Mouse (Mus musculus) C2C12 (cell line): Measurements from ENCODE around the gene Zfyve27. TPM values are rescaled to one million over a fixed set of nuclear protein-coding genes. Genes with fewer than 3 reads are reported as not detected.

ENCODE experiments used
- H3K27me3 ChIP-seq: one replicate; pipeline ENCODE4 v1.6.1; 2011; ENCODE audit not compliant: control insufficient read depth, insufficient read depth, insufficient read length
- H3K36me3 ChIP-seq: one replicate; pipeline ENCODE4 v1.6.1; 2011; ENCODE audit not compliant: control insufficient read depth, insufficient read depth
- H3K4me3 ChIP-seq: one replicate; pipeline ENCODE4 v1.5.1; 2011; ENCODE audit warnings: mild to moderate bottlenecking, control low read depth; ENCODE audit not compliant: poor library complexity, insufficient read depth, severe bottlenecking
- H3K79me2 ChIP-seq: one replicate; pipeline ENCODE4 v1.6.1; 2011; ENCODE audit not compliant: control insufficient read depth, insufficient read depth
- H3K79me3 ChIP-seq: one replicate; pipeline ENCODE4 v1.6.1; 2011; ENCODE audit warnings: low read depth, control low read depth
- H3ac ChIP-seq: one replicate; pipeline ENCODE3; 2011; ENCODE audit warnings: low read depth; ENCODE audit not compliant: control insufficient read depth, insufficient read length
- CEBPB ChIP-seq: IDR thresholded peaks from one replicate; pipeline ENCODE4 v1.6.1; 2011; ENCODE audit warnings: low read depth, mild to moderate bottlenecking, control low read depth, moderate library complexity
- CTCF ChIP-seq: IDR thresholded peaks from one replicate; pipeline ENCODE4 v1.5.1; 2011; ENCODE audit not compliant: control insufficient read depth, insufficient read depth, insufficient read length
- FOSL1 ChIP-seq: IDR thresholded peaks from one replicate; pipeline ENCODE4 v1.8.0; 2011; ENCODE audit warnings: mild to moderate bottlenecking, low read length; ENCODE audit not compliant: poor library complexity, insufficient read depth, severe bottlenecking
- MAX ChIP-seq: IDR thresholded peaks from one replicate; pipeline ENCODE4 v1.6.1; 2011; ENCODE audit warnings: mild to moderate bottlenecking, control low read depth
- MYOD1 ChIP-seq: IDR thresholded peaks from one replicate; pipeline ENCODE4 v1.6.1; 2011; ENCODE audit warnings: low read depth; ENCODE audit not compliant: control insufficient read depth, insufficient read length
- MYOG ChIP-seq: IDR thresholded peaks from one replicate; pipeline ENCODE4 v1.6.1; 2011; ENCODE audit not compliant: control insufficient read depth, insufficient read length; ENCODE audit errors: extremely low read depth
- USF1 ChIP-seq: IDR thresholded peaks from one replicate; pipeline ENCODE4 v1.6.1; 2011; ENCODE audit warnings: low read depth, mild to moderate bottlenecking, control low read depth, moderate library complexity
- long read RNA-seq, 2 experiments: library from polyadenylated mRNA; unstranded; transcript quantifications; one replicate each; pipeline ENCODE4 v2.0.0; 2019 to 2020
- polyA plus RNA-seq: library from polyadenylated mRNA; unstranded; fragments of >200 nt; fragmentation: generic; extraction: Trizol; gene quantifications from one replicate; pipeline ENCODE4 v1.2.1, GENCODE M21; 2012; ENCODE audit warnings: missing spikeins

The Zfyve27 gene
- polyA plus RNA-seq = 11.3 TPM
- long read RNA-seq, experiment 1, transcript Zfyve27-201 (12 exons, 2,573 nt) = major isoform, 7 of 22 reads
- long read RNA-seq, experiment 1, partial matches to known transcripts = 1 of 22 reads
- long read RNA-seq, experiment 1, other reads (novel, unspliced or antisense) = 14 of 22 reads
- long read RNA-seq, experiment 2, transcript Zfyve27-201 (12 exons, 2,573 nt) = major isoform, 49 of 129 reads
- long read RNA-seq, experiment 2, partial matches to known transcripts = 2 of 129 reads
- long read RNA-seq, experiment 2, other reads (novel, unspliced or antisense) = 76 of 129 reads

DNA sequence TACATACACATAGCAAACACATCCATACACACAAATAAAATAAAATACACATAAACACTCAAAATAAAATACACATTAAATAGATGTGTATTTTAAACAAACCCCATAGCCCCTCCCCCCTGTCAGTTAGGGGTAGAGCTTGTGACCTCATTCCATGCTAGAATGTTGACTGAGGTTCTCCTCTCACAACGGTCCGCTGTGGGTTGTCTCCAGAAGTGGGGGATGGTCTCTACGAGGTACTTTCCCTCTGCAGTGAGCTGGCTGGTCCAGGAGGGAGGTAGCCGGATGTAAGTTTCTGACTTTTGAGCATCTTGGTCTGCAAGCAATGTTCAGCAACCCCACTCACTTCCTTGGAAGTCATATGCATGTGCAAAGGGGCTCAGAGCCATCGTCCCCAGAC, at the start of gene Zfyve27:
Gene Zfyve27, plus strand, starts transcription at position 188 of the 400 bp plus-strand sequence.
- H3K79me2 ChIP-seq = no peaks in the 10 kb centered on the region
- no peaks in the 10 kb centered on the region for H3K79me3 ChIP-seq
- TF ChIP-seq FOSL1 = no peak
- TF ChIP-seq MAX = no peak
- no peak for TF ChIP-seq MYOD1
- TF ChIP-seq USF1 = no peak
- no peak for TF ChIP-seq CEBPB
- no peak for TF ChIP-seq MYOG
- TF ChIP-seq CTCF = no peak
- no peak within 1 kb of the TSS for H3K4me3 ChIP-seq
- H3ac ChIP-seq = no peak within 1 kb of the TSS
- no peaks in the 10 kb centered on the region for H3K36me3 ChIP-seq
- H3K27me3 ChIP-seq = peaks cover 14% of the 10 kb centered on the region

DNA sequence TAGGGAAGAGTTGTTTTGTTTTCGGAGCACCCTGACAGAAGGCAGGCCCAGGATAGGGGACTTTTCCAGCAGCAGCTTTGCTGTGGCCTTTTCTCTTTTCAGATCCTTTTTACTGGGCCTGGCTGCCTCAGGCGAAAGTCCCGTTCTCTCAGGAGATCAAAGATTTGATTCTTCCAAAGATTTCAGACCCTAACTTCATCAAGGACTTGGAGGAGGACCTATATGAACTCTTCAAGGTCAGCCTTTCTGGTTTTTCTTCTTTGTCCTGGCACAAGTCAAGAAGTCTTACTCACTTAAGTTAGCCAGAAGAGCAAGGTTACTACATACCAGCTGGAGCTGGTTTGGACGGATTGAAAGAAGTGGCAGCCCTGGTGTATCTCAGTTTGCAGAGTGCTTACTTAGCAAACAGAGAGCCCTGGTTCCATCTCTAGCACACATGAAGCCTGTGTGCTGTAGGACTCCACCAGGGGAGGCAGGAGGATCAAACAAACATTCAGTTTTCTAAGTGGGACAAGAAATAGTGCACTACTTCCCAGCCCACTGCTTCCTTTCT, 47.9 kb upstream of the Zfyve27 start:
- TF ChIP-seq MYOD1 = no peak
- no peak for TF ChIP-seq MYOG
- no peak for TF ChIP-seq CTCF
- TF ChIP-seq USF1 = no peak
- no peak for TF ChIP-seq MAX
- no peak for TF ChIP-seq FOSL1
- no peak for TF ChIP-seq CEBPB
- Histone ChIP-seq H3K4me3 (no peak overlapping the region), H3K27me3 (no peaks in the 10 kb centered on the region), H3K79me2 (no peaks in the 10 kb centered on the region), H3K79me3 (no peaks in the 10 kb centered on the region), H3ac (no peak overlapping the region), H3K36me3 (peaks cover 38% of the 10 kb centered on the region)

DNA sequence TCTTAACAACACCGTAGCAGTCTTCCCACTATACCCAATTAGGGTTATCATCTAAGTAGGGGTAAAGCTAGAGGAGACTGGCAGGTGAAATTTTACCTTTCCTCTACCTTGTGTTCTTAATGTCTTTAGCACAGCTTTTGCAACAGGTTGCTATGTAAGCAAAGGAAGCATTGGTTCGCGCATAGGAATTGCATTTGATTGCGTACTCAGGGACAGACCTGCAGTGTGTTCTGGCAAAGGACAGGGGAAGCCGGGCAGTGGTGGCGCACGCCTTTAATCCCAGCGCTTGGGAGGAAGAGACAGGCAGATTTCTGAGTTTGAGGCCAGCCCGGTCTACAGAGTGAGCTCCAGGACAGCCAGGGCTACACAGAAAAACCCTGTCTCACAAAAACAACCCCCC, 45.6 kb upstream of the Zfyve27 start:
- no peaks in the 10 kb centered on the region for H3K27me3 ChIP-seq
- H3ac ChIP-seq = no peak overlapping the region
- no peak overlapping the region for H3K4me3 ChIP-seq
- no peaks in the 10 kb centered on the region for H3K79me2 ChIP-seq
- H3K36me3 ChIP-seq = peaks cover 61% of the 10 kb centered on the region
- no peak for TF ChIP-seq MYOG
- H3K79me3 ChIP-seq = no peaks in the 10 kb centered on the region

DNA sequence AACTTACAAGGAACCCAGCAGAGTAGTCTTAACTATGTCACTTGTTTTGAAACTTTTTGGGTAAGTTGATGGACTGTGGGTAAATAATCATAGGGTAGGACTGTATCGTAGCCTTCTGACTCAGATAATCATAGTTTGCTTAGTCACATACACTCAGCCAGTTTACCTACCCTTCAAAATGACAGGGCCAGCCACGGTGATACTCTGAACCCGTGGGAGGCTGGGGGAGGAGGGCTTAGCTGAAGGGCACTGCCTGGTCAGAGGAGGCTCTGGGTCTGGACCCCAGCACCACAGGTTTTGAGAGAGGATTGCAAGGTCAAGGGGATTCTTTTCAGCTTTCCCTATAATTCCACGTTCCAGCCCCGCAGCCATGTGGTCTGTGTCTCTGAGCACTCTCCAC, 45.2 kb upstream of the Zfyve27 start:
- H3K4me3 ChIP-seq = no peak overlapping the region
- TF ChIP-seq MAX (no peak), CEBPB (no peak), MYOD1 (no peak), FOSL1 (no peak), MYOG (no peak), CTCF (no peak), USF1 (no peak)
- H3K27me3 ChIP-seq = no peaks in the 10 kb centered on the region
- no peak overlapping the region for H3ac ChIP-seq
- H3K36me3 ChIP-seq = peaks cover 65% of the 10 kb centered on the region
- H3K79me3 ChIP-seq = no peaks in the 10 kb centered on the region
- H3K79me2 ChIP-seq = no peaks in the 10 kb centered on the region

DNA sequence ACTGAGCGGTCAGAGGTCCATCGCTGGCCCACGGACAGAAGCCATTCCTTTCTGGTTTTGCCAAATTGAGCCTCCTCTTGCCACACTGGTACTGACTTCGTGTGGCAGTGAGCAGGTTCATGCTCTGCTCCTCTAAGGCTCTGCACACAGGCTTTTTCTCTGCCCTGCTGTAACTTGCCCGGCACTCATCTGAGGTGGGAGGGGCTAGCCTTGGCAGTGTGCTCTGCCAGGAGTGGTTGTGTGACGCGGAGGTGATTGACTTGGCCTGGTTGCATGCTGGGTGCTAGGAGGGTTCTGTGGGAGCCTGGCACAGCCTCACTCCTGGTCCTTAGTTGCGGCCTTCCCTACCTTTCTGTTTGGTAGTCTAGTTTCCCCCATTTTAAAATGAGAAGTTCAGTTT, 43.3 kb upstream of the Zfyve27 start:
- peaks cover 13% of the 10 kb centered on the region for H3K79me2 ChIP-seq
- H3K36me3 ChIP-seq = peaks cover 71% of the 10 kb centered on the region

DNA sequence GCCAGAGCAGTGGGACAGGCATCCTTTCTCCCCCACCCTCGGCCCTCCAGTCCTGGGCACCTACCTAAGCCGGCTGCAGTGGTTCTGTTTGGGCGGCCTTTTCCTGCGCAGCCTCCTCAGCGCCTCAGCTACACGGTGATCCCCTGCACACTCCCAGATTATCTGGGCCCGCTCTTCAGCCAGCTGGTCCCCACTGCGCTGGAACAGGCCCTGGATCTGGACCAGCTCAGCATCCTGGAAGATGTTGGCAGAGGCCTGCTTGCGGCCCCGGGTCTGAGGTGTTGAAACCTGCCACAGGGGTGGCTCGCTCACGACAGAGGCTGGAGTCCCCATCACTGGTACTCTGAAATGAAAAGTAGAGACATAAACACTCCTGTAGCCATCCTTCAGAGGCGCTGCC, 39.1 kb upstream of the Zfyve27 start:
- no peak overlapping the region for H3ac ChIP-seq
- peaks cover 16% of the 10 kb centered on the region for H3K79me3 ChIP-seq
- peaks cover 38% of the 10 kb centered on the region for H3K79me2 ChIP-seq
- peaks cover 48% of the 10 kb centered on the region for H3K36me3 ChIP-seq
- no peak overlapping the region for H3K4me3 ChIP-seq
- no peak for TF ChIP-seq USF1
- no peak for TF ChIP-seq MAX
- no peak for TF ChIP-seq CEBPB
- TF ChIP-seq MYOD1 = no peak
- no peak for TF ChIP-seq FOSL1
- no peak for TF ChIP-seq CTCF
- no peak for TF ChIP-seq MYOG
- H3K27me3 ChIP-seq = no peaks in the 10 kb centered on the region

More for the DNA sequence above, 43.3 kb upstream of the Zfyve27 start:
- no peak overlapping the region for H3K4me3 ChIP-seq
- no peak overlapping the region for H3ac ChIP-seq
- TF ChIP-seq MYOD1 = no peak
- no peak for TF ChIP-seq CEBPB
- TF ChIP-seq FOSL1 = no peak
- no peak for TF ChIP-seq CTCF
- no peak for TF ChIP-seq USF1
- TF ChIP-seq MAX = no peak
- no peaks in the 10 kb centered on the region for H3K27me3 ChIP-seq
- no peaks in the 10 kb centered on the region for H3K79me3 ChIP-seq
